Mouse (Mus musculus) small intestine, adult 2 months (tissue): Measurements from ENCODE around the gene Ttc34. TPM values are rescaled to one million over a fixed set of nuclear protein-coding genes. Genes with fewer than 3 reads are reported as not detected.

Source experiments
- H3K27ac ChIP-seq: fragments of 200-500 bp; 2 replicates; pipeline ENCODE4 v1.5.1; 2012; ENCODE audit warnings: low read depth, low read length, control low read depth, inconsistent platforms; ENCODE audit not compliant: insufficient read depth
- H3K27me3 ChIP-seq: fragments of 200-500 bp; 2 replicates; pipeline ENCODE4 v1.6.1; 2012; ENCODE audit warnings: mild to moderate bottlenecking, moderate library complexity, low read length, inconsistent platforms; ENCODE audit not compliant: control insufficient read depth, insufficient read depth
- H3K36me3 ChIP-seq: fragments of 200-500 bp; 2 replicates; pipeline ENCODE4 v1.6.1; 2012; ENCODE audit warnings: mild to moderate bottlenecking, low read length, control low read depth, inconsistent platforms; ENCODE audit not compliant: control insufficient read depth, insufficient read depth
- H3K4me1 ChIP-seq: fragments of 200-500 bp; 2 replicates; pipeline ENCODE4 v1.6.1; 2012; ENCODE audit warnings: low read length, inconsistent platforms, mixed read lengths; ENCODE audit not compliant: control insufficient read depth, insufficient read depth, insufficient read length
- H3K4me3 ChIP-seq: fragments of 200-500 bp; 2 replicates; pipeline ENCODE4 v1.5.1; 2012; ENCODE audit warnings: low read depth, mild to moderate bottlenecking, control low read depth, inconsistent platforms, low read length, moderate library complexity
- CTCF ChIP-seq: fragments of 200-500 bp; IDR thresholded peaks from 2 replicates; pipeline ENCODE4 v1.5.1; 2012; ENCODE audit warnings: low read depth, mild to moderate bottlenecking, control low read depth, inconsistent platforms, low read length, moderate library complexity, mixed read lengths; ENCODE audit not compliant: insufficient replicate concordance, insufficient read length; ENCODE audit errors: extremely low read depth
- POLR2A ChIP-seq: fragments of 200-500 bp; IDR thresholded peaks from 2 replicates; pipeline ENCODE4 v1.6.1; 2012; ENCODE audit warnings: low read depth, mild to moderate bottlenecking, control low read depth, inconsistent platforms, low read length, moderate library complexity
- WGBS: fragments of 180-500 bp; shearing (Covaris S2); methylation state at CpG from one replicate; pipeline ENCODE4 v1.1.7; 2018; 5-methylcytosine and 5-hydroxymethylcytosine counted together
- polyA plus RNA-seq: library from polyadenylated mRNA; depleted of rRNA; stranded (reverse); fragments of >200 nt; gene quantifications from 2 replicates; pipeline ENCODE4 v1.2.3, GENCODE M21; 2012

Ttc34 gene
- polyA plus RNA-seq, 1 experiment, result not detected

- Histone ChIP-seq H3K4me1 (no peaks in the 10 kb centered on the region), H3K27me3 (no peaks in the 10 kb centered on the region), H3K36me3 (no peaks in the 10 kb centered on the region), H3K27ac (no peak overlapping the region), H3K4me3 (no peak overlapping the region)
- TF ChIP-seq CTCF (peak; percentile 82; the same call in 1 of the 2 replicates), POLR2A (no peak; the same call in 1 of the 2 replicates)
- WGBS, result 33% methylated on average over 6 of the region's 6 CpGs
Observed at GRCm38 (mm10) chr4:154825662-154826061, 11.6 kb upstream of the Ttc34 start.

- TF ChIP-seq POLR2A, result no peak; the same call in 1 of the 2 replicates
- TF ChIP-seq CTCF, result no peak
Observed at GRCm38 (mm10) chr4:154826224-154826623, 11.0 kb upstream of the Ttc34 start.

GRCm38 (mm10) chr4:154827181-154827580, 10.1 kb upstream of the Ttc34 start:
- no peak overlapping the region for H3K27ac ChIP-seq
- no peak for TF ChIP-seq CTCF
- TF ChIP-seq POLR2A, result no peak
- H3K4me1 ChIP-seq, result no peaks in the 10 kb centered on the region
- no peaks in the 10 kb centered on the region for H3K27me3 ChIP-seq
- H3K36me3 ChIP-seq, result no peaks in the 10 kb centered on the region
- 84% methylated on average over 7 of the region's 7 CpGs for WGBS
- no peak overlapping the region for H3K4me3 ChIP-seq

More at GRCm38 (mm10) chr4:154826224-154826623, 11.0 kb upstream of the Ttc34 start:
- Histone ChIP-seq H3K36me3 (no peaks in the 10 kb centered on the region), H3K4me1 (no peaks in the 10 kb centered on the region), H3K4me3 (no peak overlapping the region), H3K27me3 (no peaks in the 10 kb centered on the region), H3K27ac (no peak overlapping the region)
- 46% methylated on average over 7 of the region's 7 CpGs for WGBS

- no peaks in the 10 kb centered on the region for H3K36me3 ChIP-seq
- no peaks in the 10 kb centered on the region for H3K27me3 ChIP-seq
- no peak overlapping the region for H3K4me3 ChIP-seq
- TF ChIP-seq CTCF (no peak), POLR2A (no peak)
- H3K4me1 ChIP-seq, result no peaks in the 10 kb centered on the region
- WGBS, result 36% methylated on average over 10 of the region's 10 CpGs
- H3K27ac ChIP-seq, result no peak overlapping the region
Observed at GRCm38 (mm10) chr4:154827861-154828610, 9.2 kb upstream of the Ttc34 start.

GRCm38 (mm10) chr4:154831915-154832573, 5.2 kb upstream of the Ttc34 start:
- Histone ChIP-seq H3K27me3 (no peaks in the 10 kb centered on the region), H3K4me3 (no peak overlapping the region), H3K36me3 (no peaks in the 10 kb centered on the region), H3K4me1 (no peaks in the 10 kb centered on the region), H3K27ac (no peak overlapping the region)
- WGBS, result 28% methylated on average over 9 of the region's 9 CpGs
- TF ChIP-seq POLR2A (no peak), CTCF (no peak)

- WGBS, result 73% methylated on average over 7 of the region's 7 CpGs
- Histone ChIP-seq H3K4me1 (no peaks in the 10 kb centered on the region), H3K27ac (no peak overlapping the region), H3K36me3 (no peaks in the 10 kb centered on the region), H3K4me3 (no peak overlapping the region), H3K27me3 (no peaks in the 10 kb centered on the region)
- TF ChIP-seq POLR2A, result no peak
- TF ChIP-seq CTCF, result no peak
Observed at GRCm38 (mm10) chr4:154836183-154836915, 910 bp upstream of the Ttc34 start.

- H3K36me3 ChIP-seq, result no peaks in the 10 kb centered on the region
- TF ChIP-seq POLR2A (no peak), CTCF (no peak)
- no peaks in the 10 kb centered on the region for H3K27me3 ChIP-seq
- no peak overlapping the region for H3K4me3 ChIP-seq
- no peak overlapping the region for H3K27ac ChIP-seq
- 88% methylated on average over 13 of the region's 13 CpGs for WGBS
- no peaks in the 10 kb centered on the region for H3K4me1 ChIP-seq
Observed at GRCm38 (mm10) chr4:154838741-154839140, 1.5 kb downstream of the Ttc34 start.
